Mouse (Mus musculus) E14TG2a.4 (cell line): Measurements from ENCODE around the gene Tpte.

Experiments used
- CTCF ChIP-seq: conservative IDR thresholded peaks from 2 replicates; pipeline ENCODE4 v1.5.1; 2014; ENCODE audit warnings: low read length
- NANOG ChIP-seq: IDR thresholded peaks from 2 replicates; pipeline ENCODE4 v1.6.1; 2014; ENCODE audit warnings: borderline replicate concordance, low read length, mixed read lengths
- POU5F1 ChIP-seq: IDR thresholded peaks from 2 replicates; pipeline ENCODE4 v1.6.1; 2014; ENCODE audit warnings: low read length, borderline replicate concordance

GRCm38 (mm10) chr8:22394471-22394870 lies 111.2 kb downstream of the Tpte start:
- no peak for TF ChIP-seq CTCF
- TF ChIP-seq POU5F1 = no peak
- TF ChIP-seq NANOG = no peak
